Mouse (Mus musculus) MEL (cell line): ENCODE data around the gene Renbp. TPM values are rescaled to one million over a fixed set of nuclear protein-coding genes. Genes with fewer than 3 reads are reported as not detected.

Source experiments
- DNase-seq: peaks from one replicate; pipeline ENCODE4 v3.0.0; 2011; ENCODE audit warnings: low read depth, low spot score
- H3K27ac ChIP-seq: 2 replicates; pipeline ENCODE4 v1.5.1; 2012; ENCODE audit warnings: low read depth, mild to moderate bottlenecking, control low read depth, low read length, moderate library complexity; ENCODE audit not compliant: control insufficient read depth
- H3K27me3 ChIP-seq, 2 experiments: fragments of 150-350 bp in 1 of 2; sonication (generic) in 1 of 2; 2 replicates each; pipeline ENCODE4 v1.6.1; 2012; ENCODE audit warnings: low read length in 2 of 2, mild to moderate bottlenecking in 2 of 2, improper control_type of control experiment in 1 of 2, moderate library complexity in 1 of 2; ENCODE audit not compliant: insufficient read depth in 2 of 2, control insufficient read depth in 1 of 2
- H3K36me3 ChIP-seq, 2 experiments: 2 replicates each; pipeline ENCODE4 v1.6.1; 2012 to 2014; ENCODE audit warnings: low read length in 2 of 2, improper control_type of control experiment in 1 of 2, inconsistent platforms in 1 of 2, mild to moderate bottlenecking in 1 of 2; ENCODE audit not compliant: insufficient read depth in 2 of 2, control insufficient read depth in 1 of 2
- H3K4me1 ChIP-seq, 2 experiments: fragments of 150-350 bp in 1 of 2; sonication (generic) in 1 of 2; 2 replicates each; pipeline ENCODE4 v1.6.1; 2012; ENCODE audit warnings: low read length in 2 of 2, improper control_type of control experiment in 1 of 2, mild to moderate bottlenecking in 1 of 2; ENCODE audit not compliant: insufficient read depth in 2 of 2, control insufficient read depth in 1 of 2
- H3K4me3 ChIP-seq, 2 experiments: fragments of 150-350 bp in 1 of 2; sonication (generic) in 1 of 2; 2 replicates each; pipeline ENCODE4 v1.5.1; 2012; ENCODE audit warnings: low read depth in 2 of 2, low read length in 2 of 2, mild to moderate bottlenecking in 2 of 2, moderate library complexity in 2 of 2, control low read depth in 1 of 2, improper control_type of control experiment in 1 of 2; ENCODE audit not compliant: control insufficient read depth in 1 of 2, insufficient read depth in 1 of 2
- H3K79me2 ChIP-seq: 2 replicates; pipeline ENCODE4 v1.6.1; 2012; ENCODE audit warnings: mild to moderate bottlenecking, low read length, moderate library complexity; ENCODE audit not compliant: control insufficient read depth, poor library complexity, insufficient read depth
- H3K9ac ChIP-seq: 2 replicates; pipeline ENCODE4 v1.6.1; 2012; ENCODE audit warnings: low read depth, mild to moderate bottlenecking, control low read depth, low read length, moderate library complexity; ENCODE audit not compliant: control insufficient read depth, poor library complexity, severe bottlenecking
- H3K9me3 ChIP-seq: fragments of 150-350 bp; sonication (generic); replicated peaks from 2 replicates; pipeline ENCODE4 v1.6.1; 2012; ENCODE audit warnings: mild to moderate bottlenecking, low read length, improper control_type of control experiment, moderate library complexity; ENCODE audit not compliant: insufficient read depth
- BHLHE40 ChIP-seq: IDR thresholded peaks from 2 replicates; pipeline ENCODE4 v1.6.1; 2012; ENCODE audit warnings: low read depth, mild to moderate bottlenecking, inconsistent platforms, low read length, improper control_type of control experiment, borderline replicate concordance
- CHD1 ChIP-seq: IDR thresholded peaks from 2 replicates; pipeline ENCODE4 v1.6.1; 2012; ENCODE audit warnings: low read depth, mild to moderate bottlenecking, inconsistent platforms, low read length, improper control_type of control experiment
- CHD2 ChIP-seq: IDR thresholded peaks from 2 replicates; pipeline ENCODE4 v1.6.1; 2011; ENCODE audit warnings: low read length, improper control_type of control experiment
- CTCF ChIP-seq, 3 experiments: IDR thresholded peaks in 2 of 3; conservative IDR thresholded peaks in 1 of 3; 2 replicates each; pipeline ENCODE4 v1.5.1; 2011 to 2012; ENCODE audit warnings: low read length in 3 of 3, low read depth in 2 of 3, mild to moderate bottlenecking in 2 of 3, improper control_type of control experiment in 1 of 3, inconsistent platforms in 1 of 3, mixed read lengths in 1 of 3, moderate library complexity in 1 of 3; ENCODE audit not compliant: control insufficient read depth in 1 of 3, insufficient read depth in 1 of 3, poor library complexity in 1 of 3, severe bottlenecking in 1 of 3
- ELF1 ChIP-seq: IDR thresholded peaks from 2 replicates; pipeline ENCODE4 v1.6.1; 2014; ENCODE audit warnings: low read depth, mild to moderate bottlenecking, inconsistent platforms, low read length, improper control_type of control experiment, moderate library complexity
- EP300 ChIP-seq, 2 experiments: IDR thresholded peaks; 2 replicates each; pipeline ENCODE4 v1.6.1; 2011; ENCODE audit warnings: improper control_type of control experiment in 2 of 2, low read length in 2 of 2, low read depth in 1 of 2, mild to moderate bottlenecking in 1 of 2
- ETS1 ChIP-seq: IDR thresholded peaks from 2 replicates; pipeline ENCODE4 v1.6.1; 2012; ENCODE audit warnings: low read depth, mild to moderate bottlenecking, inconsistent platforms, low read length, improper control_type of control experiment, moderate library complexity
- GABPA ChIP-seq: IDR thresholded peaks from 2 replicates; pipeline ENCODE4 v1.6.1; 2012; ENCODE audit warnings: low read depth, mild to moderate bottlenecking, inconsistent platforms, low read length, improper control_type of control experiment, moderate library complexity
- GATA1 ChIP-seq: IDR thresholded peaks from 2 replicates; pipeline ENCODE4 v1.6.1; 2011; ENCODE audit warnings: low read depth, low read length, improper control_type of control experiment
- HCFC1 ChIP-seq: IDR thresholded peaks from 2 replicates; pipeline ENCODE4 v1.6.1; 2012; ENCODE audit warnings: low read depth, mild to moderate bottlenecking, inconsistent platforms, low read length, improper control_type of control experiment, moderate library complexity
- JUND ChIP-seq: IDR thresholded peaks from 2 replicates; pipeline ENCODE4 v1.6.1; 2011; ENCODE audit warnings: low read depth, mild to moderate bottlenecking, improper control_type of control experiment, low read length
- MAFK ChIP-seq: IDR thresholded peaks from 2 replicates; pipeline ENCODE4 v1.6.1; 2011; ENCODE audit warnings: low read depth, mild to moderate bottlenecking, low read length, improper control_type of control experiment, borderline replicate concordance
- MAX ChIP-seq: IDR thresholded peaks from 2 replicates; pipeline ENCODE4 v1.6.1; 2011; ENCODE audit warnings: low read length, improper control_type of control experiment
- MAZ ChIP-seq: IDR thresholded peaks from 2 replicates; pipeline ENCODE4 v1.6.1; 2012; ENCODE audit warnings: low read depth, mild to moderate bottlenecking, inconsistent platforms, low read length, improper control_type of control experiment
- MEF2A ChIP-seq: IDR thresholded peaks from 2 replicates; pipeline ENCODE4 v1.6.1; 2014; ENCODE audit warnings: low read depth, mild to moderate bottlenecking, inconsistent platforms, low read length, improper control_type of control experiment; ENCODE audit not compliant: poor library complexity, insufficient replicate concordance, severe bottlenecking; ENCODE audit errors: extremely low read depth
- MXI1 ChIP-seq: IDR thresholded peaks from 2 replicates; pipeline ENCODE4 v1.6.1; 2011; ENCODE audit warnings: mild to moderate bottlenecking, low read depth, low read length, improper control_type of control experiment
- MYB ChIP-seq: IDR thresholded peaks from 2 replicates; pipeline ENCODE4 v1.6.1; 2011; ENCODE audit warnings: mild to moderate bottlenecking, low read depth, low read length, improper control_type of control experiment
- NELFE ChIP-seq: IDR thresholded peaks from 2 replicates; pipeline ENCODE4 v1.6.1; 2011; ENCODE audit warnings: low read depth, low read length, improper control_type of control experiment
- POLR2A ChIP-seq, 2 experiments: IDR thresholded peaks; 2 replicates each; pipeline ENCODE4 v1.6.1; 2011 to 2012; ENCODE audit warnings: low read length in 2 of 2, mild to moderate bottlenecking in 2 of 2, control low read depth in 1 of 2, improper control_type of control experiment in 1 of 2, low read depth in 1 of 2, moderate library complexity in 1 of 2; ENCODE audit not compliant: control insufficient read depth in 1 of 2, insufficient read depth in 1 of 2, poor library complexity in 1 of 2
- POLR2AphosphoS2 ChIP-seq: IDR thresholded peaks from 2 replicates; pipeline ENCODE4 v1.6.1; 2011; ENCODE audit warnings: low read length, improper control_type of control experiment
- POLR2AphosphoS5 ChIP-seq: IDR thresholded peaks from 2 replicates; pipeline ENCODE4 v1.6.1; 2012; ENCODE audit warnings: low read depth, borderline replicate concordance, mild to moderate bottlenecking, inconsistent platforms, low read length, moderate library complexity, mixed read lengths
- RAD21 ChIP-seq: IDR thresholded peaks from 2 replicates; pipeline ENCODE4 v1.6.1; 2011; ENCODE audit warnings: mild to moderate bottlenecking, low read depth, low read length, improper control_type of control experiment
- RCOR1 ChIP-seq: IDR thresholded peaks from 2 replicates; pipeline ENCODE4 v1.6.1; 2012; ENCODE audit warnings: low read depth, mild to moderate bottlenecking, inconsistent platforms, low read length, improper control_type of control experiment
- SIN3A ChIP-seq: IDR thresholded peaks from 2 replicates; pipeline ENCODE4 v1.6.1; 2012; ENCODE audit warnings: low read length, improper control_type of control experiment, inconsistent platforms
- SMC3 ChIP-seq: IDR thresholded peaks from 2 replicates; pipeline ENCODE4 v1.6.1; 2011; ENCODE audit warnings: low read depth, low read length, improper control_type of control experiment
- TBP ChIP-seq: IDR thresholded peaks from 2 replicates; pipeline ENCODE4 v1.8.0; 2011; ENCODE audit warnings: low read depth, low read length, improper control_type of control experiment
- TCF12 ChIP-seq: IDR thresholded peaks from 2 replicates; pipeline ENCODE4 v1.6.1; 2014; ENCODE audit warnings: low read depth, mild to moderate bottlenecking, inconsistent platforms, low read length, improper control_type of control experiment, moderate library complexity
- UBTF ChIP-seq: IDR thresholded peaks from 2 replicates; pipeline ENCODE4 v1.6.1; 2012; ENCODE audit warnings: low read depth, mild to moderate bottlenecking, inconsistent platforms, low read length, improper control_type of control experiment, moderate library complexity, borderline replicate concordance; ENCODE audit not compliant: insufficient read depth
- USF1 ChIP-seq: IDR thresholded peaks from 2 replicates; pipeline ENCODE4 v1.6.1; 2014; ENCODE audit warnings: low read depth, mild to moderate bottlenecking, inconsistent platforms, low read length, improper control_type of control experiment, moderate library complexity
- ZC3H11A ChIP-seq: IDR thresholded peaks from 2 replicates; pipeline ENCODE4 v1.6.1; 2012; ENCODE audit warnings: low read depth, mild to moderate bottlenecking, inconsistent platforms, low read length, improper control_type of control experiment
- ZKSCAN1 ChIP-seq: IDR thresholded peaks from 2 replicates; pipeline ENCODE4 v1.6.1; 2012; ENCODE audit warnings: low read depth, mild to moderate bottlenecking, inconsistent platforms, low read length, improper control_type of control experiment, moderate library complexity
- ZMIZ1 ChIP-seq: IDR thresholded peaks from 2 replicates; pipeline ENCODE4 v1.6.1; 2012; ENCODE audit warnings: low read depth, mild to moderate bottlenecking, inconsistent platforms, low read length, improper control_type of control experiment, moderate library complexity
- polyA plus RNA-seq, 2 experiments: library from polyadenylated mRNA; stranded (reverse) in 1 of 2; unstranded in 1 of 2; fragments of >175 nt in 1 of 2; fragments of >200 nt in 1 of 2; gene quantifications; 2 replicates each; pipeline versions ENCODE4 v1.2.1 to v1.2.4; 2012; ENCODE audit warnings: low replicate concordance in 2 of 2, low read depth in 1 of 2; ENCODE audit not compliant: insufficient read length in 2 of 2, insufficient read depth in 1 of 2, missing spikeins in 1 of 2
- total RNA-seq: library from RNA; depleted of rRNA; stranded (reverse); fragments of 300-350 nt; gene quantifications from 2 replicates; pipeline ENCODE4 v1.2.3, GENCODE M21; 2012

The Renbp gene
- total and polyA plus RNA-seq, 3 experiments = 22.7 to 38.0 TPM; not detected in 1

DNA sequence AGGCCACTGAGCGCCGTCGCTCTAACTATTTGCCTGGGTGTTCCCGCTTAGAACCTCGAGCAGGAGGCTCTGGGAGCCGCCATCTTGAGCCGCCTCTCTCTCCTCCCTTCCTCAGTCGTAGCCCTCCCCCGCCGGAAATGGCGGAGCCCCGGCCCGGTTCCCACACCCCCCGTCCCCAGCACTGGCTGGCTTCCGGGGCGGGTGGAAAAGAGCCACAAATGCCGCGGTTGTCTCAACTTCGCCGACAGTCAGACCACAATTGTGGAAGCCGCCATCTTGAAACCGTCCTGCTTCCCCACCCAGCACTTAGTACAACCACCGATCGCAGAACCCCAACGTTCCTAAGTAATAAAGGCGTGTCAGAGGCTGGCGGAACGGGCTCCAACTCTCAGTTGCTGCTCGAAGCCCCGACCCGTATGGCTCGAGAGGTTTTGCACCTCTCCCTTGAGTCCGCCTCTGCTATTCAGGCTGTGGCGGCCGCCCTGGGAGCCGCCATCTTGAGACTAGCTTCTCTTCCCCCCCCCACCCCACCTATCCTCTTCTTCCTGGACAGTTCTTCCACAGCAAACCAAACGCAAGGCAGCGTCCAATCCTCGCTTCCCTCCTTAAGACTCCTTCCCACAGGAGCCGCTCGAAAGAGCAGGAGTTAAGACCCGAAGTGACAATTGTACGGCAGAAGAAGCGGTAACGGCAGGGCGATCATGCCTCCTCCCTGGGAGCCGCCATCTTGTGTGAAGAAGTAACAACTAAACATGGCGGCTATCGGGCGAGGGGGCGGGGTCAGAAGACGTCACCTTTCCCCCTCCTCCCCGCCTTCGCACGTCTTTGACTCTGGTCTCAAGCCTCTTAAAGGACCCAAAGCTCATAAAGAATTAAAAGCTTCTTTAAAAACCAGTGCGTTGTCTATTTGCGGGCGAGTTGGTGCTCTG lies 35.9 kb upstream of the Renbp start, which contains the start of gene Hcfc1 (continued):
- peak; percentile 79 for TF ChIP-seq HCFC1
- peak; percentile 61; the same call in 1 of the 2 replicates for TF ChIP-seq ELF1
- no peak for TF ChIP-seq ZKSCAN1
- TF ChIP-seq SMC3 = no peak
- TF ChIP-seq RAD21 = no peak

DNA sequence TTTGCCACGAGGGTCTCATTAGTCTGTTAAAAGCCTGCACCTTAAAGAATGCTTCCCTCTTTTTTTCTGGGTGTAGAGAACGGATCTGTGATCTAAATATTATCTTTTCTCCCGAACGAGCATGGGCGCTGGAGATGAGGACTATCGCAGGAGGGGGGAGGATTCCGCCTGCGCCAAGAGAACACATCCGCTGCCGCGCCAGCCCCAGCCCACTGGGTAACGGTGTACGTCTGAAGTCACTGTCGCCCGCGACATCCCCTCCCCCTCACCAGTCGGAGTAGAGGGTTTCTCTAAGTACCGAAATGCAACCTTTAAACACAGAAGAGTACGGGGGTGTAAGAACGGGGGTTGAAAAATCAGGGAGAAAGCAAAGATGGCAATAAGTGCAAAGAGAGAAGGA lies 34.7 kb upstream of the Renbp start:
- peak; percentile 69 for DNase-seq
- Histone ChIP-seq H3K9ac (peak overlapping the region; percentile 97), H3K79me2 (peaks cover 61% of the 10 kb centered on the region), H3K36me3 (peaks cover 0 to 38% of the 10 kb centered on the region in 2 experiments; a peak in 2 of 4 replicates), H3K27ac (peak overlapping the region; percentile 94), H3K9me3 (no peaks in the 10 kb centered on the region), H3K4me1 (peaks cover 3 to 26% of the 10 kb centered on the region in 2 experiments; a peak in 3 of 4 replicates), H3K27me3 (no peaks in the 10 kb centered on the region), H3K4me3 (peak overlapping the region; percentile 87 to 91)
- TF ChIP-seq POLR2AphosphoS2 (no peak), UBTF (no peak), USF1 (no peak), CHD1 (no peak), RCOR1 (no peak), MEF2A (no peak), MAX (no peak), TBP (no peak), POLR2A (IDR thresholded peaks at IDR 0.05; ENCODE audit: control insufficient read depth in 1 of 2, insufficient read depth in 1 of 2, low read depth in 1 of 2, low read length in 2 of 2, poor library complexity in 1 of 2) (0 out of 4 replicates have a peak, but pooled peaks of 1 of the 2 experiments have one; percentile 24), NELFE (no peak), POLR2AphosphoS5 (no peak), EP300 (IDR thresholded peaks at IDR 0.05; ENCODE audit: low read depth in 1 of 2, low read length in 2 of 2) (peak in 1 of 2 experiments; percentile 36; a peak in 1 of 4 replicates), MYB (no peak), GATA1 (no peak), RAD21 (no peak), CTCF (IDR thresholded peaks at IDR 0.05 in 2 of 3, conservative IDR thresholded peaks at IDR 0.05 in 1 of 3; ENCODE audit: control insufficient read depth in 1 of 3, insufficient read depth in 1 of 3, low read depth in 2 of 3, low read length in 3 of 3, poor library complexity in 1 of 3, severe bottlenecking in 1 of 3) (no peak), ZC3H11A (no peak), BHLHE40 (no peak), MXI1 (peak; percentile 55), SMC3 (no peak), JUND (no peak), ETS1 (no peak), ZMIZ1 (no peak), SIN3A (peak; percentile 52), CHD2 (no peak), MAZ (peak; percentile 37; the same call in 1 of the 2 replicates), TCF12 (0 out of 2 replicates have a peak, but pooled peaks have one; percentile 19), ZKSCAN1 (no peak), ELF1 (no peak), HCFC1 (peak; percentile 52; the same call in 1 of the 2 replicates), GABPA (no peak), MAFK (no peak)
